Mouse (Mus musculus) embryonic facial prominence, embryonic 14.5 days (tissue): ENCODE data around the gene Exosc10. TPM values are rescaled to one million over a fixed set of nuclear protein-coding genes. Genes with fewer than 3 reads are reported as not detected.
A peak's percentile ranks its signal among the peaks of the same experiment; 100 is the strongest.

Experiments
- ATAC-seq: fragments of 200-750 bp; cut with Nextera tagmentation; 2 replicates; pipeline ENCODE4 v1.8.0; 2017; ENCODE audit warnings: low read depth, moderate number of reproducible peaks, moderate TSS enrichment
- DNase-seq: peaks from one replicate; pipeline ENCODE4 v3.0.0-alpha.2; 2015; ENCODE audit warnings: low spot score
- H3K27ac ChIP-seq: fragments of 300-500 bp; sonication (generic); replicated peaks from 2 replicates; pipeline ENCODE4 v1.5.1; 2014; ENCODE audit warnings: low read depth, mild to moderate bottlenecking, low read length, moderate library complexity
- H3K27me3 ChIP-seq: fragments of 300-500 bp; sonication (generic); replicated peaks from 2 replicates; pipeline ENCODE4 v1.6.1; 2014; ENCODE audit warnings: low read length; ENCODE audit not compliant: control insufficient read depth, insufficient read depth
- H3K36me3 ChIP-seq: fragments of 300-500 bp; sonication (generic); 2 replicates; pipeline ENCODE4 v1.6.1; 2014; ENCODE audit warnings: low read length, mixed read lengths; ENCODE audit not compliant: control insufficient read depth, insufficient read depth
- H3K4me1 ChIP-seq: fragments of 300-500 bp; sonication (generic); 2 replicates; pipeline ENCODE4 v1.6.1; 2014; ENCODE audit warnings: antibody characterized with exemption, low read length; ENCODE audit not compliant: control insufficient read depth, insufficient read depth
- H3K4me2 ChIP-seq: fragments of 300-500 bp; sonication (generic); 2 replicates; pipeline ENCODE4 v1.6.1; 2014; ENCODE audit warnings: low read depth, mild to moderate bottlenecking, low read length, moderate library complexity, mixed read lengths
- H3K4me3 ChIP-seq: fragments of 300-500 bp; sonication (generic); 2 replicates; pipeline ENCODE4 v1.5.1; 2014; ENCODE audit warnings: low read depth, mild to moderate bottlenecking, low read length
- H3K9ac ChIP-seq: fragments of 300-500 bp; sonication (generic); 2 replicates; pipeline ENCODE4 v1.6.1; 2014; ENCODE audit warnings: low read depth, mild to moderate bottlenecking, low read length, moderate library complexity, mixed read lengths
- H3K9me3 ChIP-seq: fragments of 300-500 bp; sonication (generic); 2 replicates; pipeline ENCODE4 v1.6.1; 2016; ENCODE audit warnings: low read length; ENCODE audit not compliant: control insufficient read depth
- WGBS: fragments of 180-500 bp; shearing (Covaris S2); extraction: QIAGEN DNeasy Blood & Tissue Kit; methylation state at CpG from one replicate; pipeline ENCODE4 v1.1.7; 2014; 5-methylcytosine and 5-hydroxymethylcytosine counted together
- polyA plus RNA-seq: library from polyadenylated mRNA; unstranded; fragments of >200 nt; fragmentation: Nextera tagmentation; extraction: Ambion mirVana; gene quantifications from 2 replicates; pipeline ENCODE4 v1.2.1, GENCODE M21; 2014

Exosc10 gene
- polyA plus RNA-seq, 1 experiment from 2014 or later: 80.9 TPM

GRCm38 (mm10) chr4:148596731-148597130, 38.5 kb downstream of the Exosc10 start:
- Histone ChIP-seq H3K9ac (no peak overlapping the region), H3K4me1 (peaks cover 6% of the 10 kb centered on the region), H3K27ac (no peak overlapping the region), H3K9me3 (0 out of 2 replicates have a peak, but pooled peaks cover 3% of the 10 kb centered on the region), H3K36me3 (peaks cover 68% of the 10 kb centered on the region), H3K4me3 (no peak overlapping the region), H3K4me2 (no peak overlapping the region), H3K27me3 (no peaks in the 10 kb centered on the region)
- no peak for ATAC-seq
- DNase-seq: no peak
- 97% methylated on average over 3 of the region's 3 CpGs for WGBS

GRCm38 (mm10) chr4:148598826-148599225, 40.6 kb downstream of the Exosc10 start:
- Histone ChIP-seq H3K9ac (no peak overlapping the region), H3K27me3 (no peaks in the 10 kb centered on the region), H3K4me3 (no peak overlapping the region), H3K27ac (no peak overlapping the region), H3K4me2 (no peak overlapping the region), H3K36me3 (peaks cover 57% of the 10 kb centered on the region), H3K4me1 (no peaks in the 10 kb centered on the region), H3K9me3 (0 out of 2 replicates have a peak, but pooled peaks cover 3% of the 10 kb centered on the region)
- ATAC-seq: no peak
- no peak for DNase-seq
- WGBS: 91% methylated on average over 12 of the region's 12 CpGs

- Histone ChIP-seq H3K27ac (no peak overlapping the region), H3K36me3 (peaks cover 42% of the 10 kb centered on the region), H3K4me3 (no peak overlapping the region), H3K27me3 (no peaks in the 10 kb centered on the region), H3K4me1 (no peaks in the 10 kb centered on the region), H3K9ac (no peak overlapping the region), H3K9me3 (0 out of 2 replicates have a peak, but pooled peaks cover 3% of the 10 kb centered on the region), H3K4me2 (no peak overlapping the region)
- ATAC-seq (no peak), DNase-seq (no peak)
- 89% methylated on average over 4 of the region's 4 CpGs for WGBS
Observed at GRCm38 (mm10) chr4:148600316-148600715, 42.1 kb downstream of the Exosc10 start.

GRCm38 (mm10) chr4:148601871-148602270, 43.6 kb downstream of the Exosc10 start:
- no peak overlapping the region for H3K9ac ChIP-seq
- no peak overlapping the region for H3K4me3 ChIP-seq
- H3K27me3 ChIP-seq: no peaks in the 10 kb centered on the region
- H3K36me3 ChIP-seq: peaks cover 26% of the 10 kb centered on the region
- H3K27ac ChIP-seq: no peak overlapping the region
- H3K9me3 ChIP-seq: 0 out of 2 replicates have a peak, but pooled peaks cover 3% of the 10 kb centered on the region
- DNase-seq: no peak
- H3K4me1 ChIP-seq: no peaks in the 10 kb centered on the region
- no peak for ATAC-seq
- no peak overlapping the region for H3K4me2 ChIP-seq
- 84% methylated on average over 4 of the region's 4 CpGs for WGBS

DNA sequence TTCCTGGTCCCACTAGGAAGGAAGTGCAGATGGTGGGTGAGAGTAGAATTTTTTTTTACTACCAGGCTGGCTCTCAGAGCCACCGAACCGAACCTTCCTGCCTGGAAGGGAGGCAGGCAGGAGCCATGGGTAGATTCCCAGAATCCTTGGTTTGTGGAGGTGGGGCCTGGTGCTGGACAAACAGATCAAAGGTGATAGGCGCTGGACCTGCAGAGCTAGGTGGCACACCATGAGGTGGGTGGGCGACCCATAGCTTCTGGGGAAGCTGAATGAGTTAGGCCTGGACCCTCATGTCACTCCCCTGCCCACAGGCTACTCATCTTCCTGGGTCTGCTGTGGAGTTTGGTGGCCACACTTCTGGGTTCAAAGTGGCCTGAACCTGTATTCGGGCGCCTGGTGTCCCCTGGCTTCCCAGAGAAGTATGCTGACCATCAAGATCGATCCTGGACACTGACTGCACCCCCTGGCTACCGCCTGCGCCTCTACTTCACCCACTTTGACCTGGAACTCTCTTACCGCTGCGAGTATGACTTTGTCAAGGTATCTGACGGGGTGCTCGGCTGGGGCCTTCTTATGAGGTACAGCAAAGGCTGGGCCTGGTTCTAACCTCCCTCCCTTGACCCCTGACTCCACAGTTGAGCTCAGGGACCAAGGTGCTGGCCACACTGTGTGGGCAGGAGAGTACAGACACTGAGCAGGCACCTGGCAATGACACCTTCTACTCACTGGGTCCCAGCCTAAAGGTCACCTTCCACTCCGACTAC, 44.3 kb downstream of the Exosc10 start, which contains the start of gene Masp2:
Gene Masp2 (plus strand): TSS at position 198 of the 764 bp plus-strand sequence.
- Histone ChIP-seq H3K9ac (no peak within 1 kb of the TSS), H3K36me3 (peaks cover 20% of the 10 kb centered on the region), H3K4me2 (no peak within 1 kb of the TSS), H3K27ac (no peak within 1 kb of the TSS), H3K9me3 (0 out of 2 replicates have a peak, but pooled peaks cover 3% of the 10 kb centered on the region), H3K27me3 (no peaks in the 10 kb centered on the region), H3K4me1 (no peaks in the 10 kb centered on the region), H3K4me3 (no peak within 1 kb of the TSS)
- DNase-seq (no peak), ATAC-seq (no peak)
- 86% methylated on average over 14 of the region's 14 CpGs for WGBS

DNA sequence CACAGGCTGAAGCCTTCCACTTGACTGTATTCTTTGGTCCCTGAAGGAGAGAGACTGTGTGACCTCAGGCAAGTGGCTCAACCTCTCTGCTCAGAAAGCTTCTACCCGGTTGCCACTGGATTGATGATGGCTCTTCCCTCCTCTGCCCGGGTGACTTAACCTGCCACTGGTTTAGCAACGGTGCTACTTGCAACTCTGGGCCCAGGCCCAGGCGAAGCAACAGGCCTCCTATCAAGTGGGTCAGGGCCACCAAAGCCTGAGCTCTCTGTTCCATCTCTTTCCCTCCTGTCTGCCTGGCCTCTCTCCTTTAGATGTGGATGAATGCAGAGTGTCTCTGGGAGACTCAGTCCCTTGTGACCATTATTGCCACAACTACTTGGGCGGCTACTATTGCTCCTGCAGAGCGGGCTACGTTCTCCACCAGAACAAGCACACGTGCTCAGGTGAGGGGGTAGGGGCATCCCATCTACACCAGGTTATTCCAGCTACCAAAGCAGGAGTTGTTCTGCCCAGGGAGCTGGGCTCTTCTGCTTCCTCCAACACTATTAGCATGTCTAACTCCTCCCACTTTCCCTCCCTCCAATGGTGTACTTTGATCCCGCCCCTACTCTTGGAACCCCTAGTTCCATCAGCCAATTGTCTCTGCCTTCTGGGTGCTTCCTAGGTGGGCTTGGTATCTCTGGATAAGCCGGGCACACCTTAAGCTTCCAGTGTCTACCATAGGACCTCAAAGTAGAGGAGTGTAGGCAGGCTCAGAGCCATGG, 45.3 kb downstream of the Exosc10 start:
- Histone ChIP-seq H3K9ac (no peak overlapping the region), H3K4me1 (no peaks in the 10 kb centered on the region), H3K36me3 (peaks cover 10% of the 10 kb centered on the region), H3K4me2 (no peak overlapping the region), H3K27ac (no peak overlapping the region), H3K27me3 (no peaks in the 10 kb centered on the region), H3K4me3 (no peak overlapping the region), H3K9me3 (0 out of 2 replicates have a peak, but pooled peaks cover 1% of the 10 kb centered on the region)
- WGBS: 56% methylated on average over 10 of the region's 10 CpGs
- peak; percentile 34 for DNase-seq
- ATAC-seq: peak; percentile 26; the same call in 1 of the 2 replicates

DNA sequence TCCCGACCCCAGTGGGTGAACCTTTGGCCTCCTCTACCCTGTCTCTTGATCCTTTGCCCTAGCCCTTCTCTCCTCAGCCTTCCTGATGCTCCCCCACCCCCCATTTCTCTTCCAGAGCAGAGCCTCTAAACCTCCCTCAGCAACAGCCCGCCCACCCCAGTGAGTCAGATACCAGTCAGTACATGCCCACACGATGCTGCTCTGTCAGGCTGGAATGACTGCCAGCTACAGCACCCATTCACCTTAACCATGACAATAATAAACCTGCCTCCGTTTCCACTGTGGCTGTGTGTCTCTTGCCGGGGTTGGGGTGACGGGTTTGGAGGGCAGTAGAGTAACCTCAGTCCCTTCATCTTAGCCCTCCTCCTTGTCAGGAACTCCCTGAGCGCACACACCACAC, 45.9 kb downstream of the Exosc10 start:
- Histone ChIP-seq H3K4me2 (no peak overlapping the region), H3K9ac (no peak overlapping the region), H3K9me3 (no peaks in the 10 kb centered on the region), H3K4me1 (no peaks in the 10 kb centered on the region), H3K36me3 (peaks cover 4% of the 10 kb centered on the region), H3K27me3 (no peaks in the 10 kb centered on the region), H3K4me3 (no peak overlapping the region), H3K27ac (no peak overlapping the region)
- WGBS: 61% methylated on average over 7 of the region's 7 CpGs
- ATAC-seq (peak; percentile 66; the same call in 1 of the 2 replicates), DNase-seq (peak; percentile 41)

DNA sequence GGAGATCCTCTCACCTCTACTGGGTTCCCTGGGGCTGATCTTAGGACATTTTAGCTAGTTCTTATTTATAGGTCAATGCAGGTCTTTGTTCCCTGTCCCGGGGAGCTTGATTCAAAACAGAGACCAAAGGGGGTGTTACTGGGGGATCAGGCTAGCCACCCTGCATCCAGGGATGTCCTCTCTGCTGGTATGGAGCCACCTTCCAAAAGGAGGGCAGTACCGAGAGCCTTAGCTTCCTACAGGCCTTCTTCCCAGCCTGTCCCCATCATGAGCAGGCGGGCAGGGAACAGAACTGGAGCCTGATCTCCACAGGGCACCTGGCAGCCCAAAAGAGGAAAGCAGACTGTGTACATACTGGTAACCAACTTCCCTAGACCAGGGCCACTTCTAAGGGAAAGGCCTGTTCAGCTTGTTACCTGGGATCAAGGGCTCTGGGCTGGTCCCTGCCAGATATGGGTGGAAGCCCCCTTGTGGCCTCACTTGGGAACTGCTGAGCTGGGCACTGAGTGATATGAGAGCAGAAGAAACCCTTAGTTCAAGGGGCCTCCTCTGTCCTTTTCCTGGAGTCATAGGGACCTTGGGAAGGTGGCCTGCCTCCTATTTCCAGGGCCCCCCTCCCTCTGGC, 46.4 kb downstream of the Exosc10 start:
- no peak for ATAC-seq

More for the DNA sequence above, 46.4 kb downstream of the Exosc10 start:
- 84% methylated on average over 3 of the region's 3 CpGs for WGBS
- Histone ChIP-seq H3K36me3 (no peaks in the 10 kb centered on the region), H3K4me3 (no peak overlapping the region), H3K4me1 (no peaks in the 10 kb centered on the region), H3K4me2 (no peak overlapping the region), H3K27me3 (no peaks in the 10 kb centered on the region), H3K27ac (no peak overlapping the region), H3K9me3 (no peaks in the 10 kb centered on the region), H3K9ac (no peak overlapping the region)
- peak; percentile 53 for DNase-seq
